ENCODE assay signal across 7 mouse cellular contexts in the genomic region with DNA sequence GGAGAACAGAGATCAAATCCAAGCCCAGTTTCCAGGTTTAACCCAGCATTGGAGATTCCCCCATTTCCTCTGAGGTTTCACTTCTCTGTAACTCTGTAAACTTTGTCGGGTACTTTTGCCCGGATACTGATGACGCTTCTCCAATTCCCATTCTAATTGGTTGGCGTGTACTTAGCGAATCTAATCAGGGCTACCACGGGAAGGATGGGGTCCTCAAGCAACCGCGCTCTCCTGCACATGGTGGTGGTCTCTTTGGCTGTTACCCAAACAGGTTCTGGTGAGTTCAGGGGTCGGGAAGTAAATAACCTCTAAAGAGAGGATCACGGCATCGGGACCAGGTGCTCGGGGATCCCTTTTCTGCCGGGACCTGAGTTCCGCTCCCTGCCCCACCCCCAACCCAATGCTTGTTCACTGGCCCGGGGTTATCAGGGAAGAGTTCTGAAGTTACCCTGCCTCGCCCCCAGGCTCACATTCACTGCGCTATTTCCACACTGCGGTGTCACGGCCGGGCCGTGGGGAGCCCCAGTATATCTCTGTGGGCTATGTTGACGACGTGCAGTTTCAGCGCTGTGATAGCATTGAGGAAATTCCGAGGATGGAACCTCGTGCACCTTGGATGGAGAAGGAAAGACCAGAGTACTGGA. TPM values are rescaled to one million over a fixed set of nuclear protein-coding genes. Genes with fewer than 3 reads are reported as not detected.
DNase-seq lines count a peak whose midpoint lies in the region; ATAC-seq and TF ChIP-seq lines count a peak whose summit lies in the region.

H2-M3 (plus strand) TSS at position 163 of the 644 bp plus-strand sequence.

- WGBS in embryonic facial prominence, embryonic 10.5 days: 6% methylated on average over 26 of the region's 26 CpGs
- 1% methylated on average over 26 of the region's 26 CpGs for WGBS in intestine, postnatal 0 days
- 5% methylated on average over 26 of the region's 26 CpGs for WGBS in midbrain, embryonic 12.5 days
- WGBS in small intestine, adult 2 months: 1% methylated on average over 26 of the region's 26 CpGs

- peaks cover 8% of the 10 kb centered on the region for H3K27me3 ChIP-seq in embryonic facial prominence, embryonic 10.5 days (replicated peaks; ENCODE audit: low read depth, poor library complexity, severe bottlenecking)
- H3K27me3 ChIP-seq in intestine, postnatal 0 days (replicated peaks; ENCODE audit: control insufficient read depth, insufficient read depth, low read length): no peaks in the 10 kb centered on the region
- peaks cover 6% of the 10 kb centered on the region; the same call in 1 of the 2 replicates for H3K27me3 ChIP-seq in midbrain, embryonic 12.5 days
- H3K27me3 ChIP-seq in small intestine, adult 2 months (ENCODE audit: control insufficient read depth, insufficient read depth, low read length): no peaks in the 10 kb centered on the region

- DNase-seq in adrenal gland, postnatal 10 days: peak; percentile 92
- DNase-seq in embryonic facial prominence, embryonic 10.5 days (ENCODE audit: low spot score): peak; percentile 83
- peak; percentile 19 for DNase-seq in gonadal fat pad, adult 2 months (ENCODE audit: low read depth)
- DNase-seq in left cerebral cortex, postnatal 4 days: peak; percentile 77

- peak within 1 kb of the TSS; percentile 97 for H3K4me2 ChIP-seq in intestine, postnatal 0 days (replicated peaks; ENCODE audit: low read depth)
- peak within 1 kb of the TSS; percentile 76 for H3K4me2 ChIP-seq in midbrain, embryonic 12.5 days (replicated peaks)

- TF ChIP-seq CTCF in intestine, postnatal 0 days (IDR thresholded peaks at IDR 0.05; ENCODE audit: low read depth): no peak
- no peak for TF ChIP-seq CTCF in small intestine, adult 2 months (IDR thresholded peaks at IDR 0.05; ENCODE audit: extremely low read depth, insufficient read length, insufficient replicate concordance, low read depth, low read length)

- peak within 1 kb of the TSS; percentile 54; the same call in 1 of the 2 replicates for H3K27ac ChIP-seq in embryonic facial prominence, embryonic 10.5 days (replicated peaks)
- no peak within 1 kb of the TSS for H3K27ac ChIP-seq in intestine, postnatal 0 days (ENCODE audit: low read depth, low read length)
- no peak within 1 kb of the TSS for H3K27ac ChIP-seq in midbrain, embryonic 12.5 days (replicated peaks)
- peak within 1 kb of the TSS; percentile 80 for H3K27ac ChIP-seq in small intestine, adult 2 months (ENCODE audit: insufficient read depth, low read depth, low read length)

- peak within 1 kb of the TSS; percentile 48 for H3K9ac ChIP-seq in intestine, postnatal 0 days (ENCODE audit: low read depth, low read length)
- peak within 1 kb of the TSS; percentile 40; the same call in 1 of the 2 replicates for H3K9ac ChIP-seq in midbrain, embryonic 12.5 days (replicated peaks)

- ATAC-seq in intestine, postnatal 0 days: peak; percentile 92
- peak; percentile 96 for ATAC-seq in midbrain, embryonic 12.5 days (ENCODE audit: low FRiP score, low read depth)

- peak within 1 kb of the TSS; percentile 58 for H3K4me3 ChIP-seq in embryonic facial prominence, embryonic 10.5 days
- peak within 1 kb of the TSS; percentile 74 for H3K4me3 ChIP-seq in intestine, postnatal 0 days (ENCODE audit: low read depth, low read length)
- peak within 1 kb of the TSS; percentile 49 for H3K4me3 ChIP-seq in midbrain, embryonic 12.5 days
- H3K4me3 ChIP-seq in small intestine, adult 2 months (ENCODE audit: low read depth, low read length): peak within 1 kb of the TSS; percentile 84

- intact Hi-C loops in left cerebral cortex, postnatal 4 days (cut with DNase I): no loop called here

- H3K9me3 ChIP-seq in embryonic facial prominence, embryonic 10.5 days: no peaks in the 10 kb centered on the region
- H3K9me3 ChIP-seq in intestine, postnatal 0 days (ENCODE audit: control insufficient read depth): no peaks in the 10 kb centered on the region
- H3K9me3 ChIP-seq in midbrain, embryonic 12.5 days: no peaks in the 10 kb centered on the region

- peaks cover 5% of the 10 kb centered on the region; the same call in 1 of the 2 replicates for H3K4me1 ChIP-seq in embryonic facial prominence, embryonic 10.5 days
- no peaks in the 10 kb centered on the region for H3K4me1 ChIP-seq in intestine, postnatal 0 days (replicated peaks; ENCODE audit: control insufficient read depth, insufficient read depth, low read length)
- no peaks in the 10 kb centered on the region for H3K4me1 ChIP-seq in midbrain, embryonic 12.5 days
- peaks cover 3% of the 10 kb centered on the region; the same call in 1 of the 2 replicates for H3K4me1 ChIP-seq in small intestine, adult 2 months (ENCODE audit: control insufficient read depth, insufficient read depth, insufficient read length, low read length)

- no peaks in the 10 kb centered on the region for H3K36me3 ChIP-seq in embryonic facial prominence, embryonic 10.5 days (replicated peaks)
- no peaks in the 10 kb centered on the region for H3K36me3 ChIP-seq in intestine, postnatal 0 days (ENCODE audit: control insufficient read depth, insufficient read depth)
- no peaks in the 10 kb centered on the region for H3K36me3 ChIP-seq in midbrain, embryonic 12.5 days
- peaks cover 7% of the 10 kb centered on the region; the same call in 1 of the 2 replicates for H3K36me3 ChIP-seq in small intestine, adult 2 months (ENCODE audit: control insufficient read depth, insufficient read depth, low read length)

- TF ChIP-seq POLR2A in small intestine, adult 2 months (IDR thresholded peaks at IDR 0.05; ENCODE audit: low read depth, low read length): no peak

RNA-seq across cellular contexts. Expression of gene H2-M3, which starts in this region (rescaled TPM):
- total RNA-seq in adrenal gland, postnatal 10 days (2021): 1 to 10 TPM; 4.6 to 5.0 TPM
- polyA plus RNA-seq in embryonic facial prominence, embryonic 10.5 days (2016; fragmentation: Nextera tagmentation; extraction: Ambion mirVana): 1.7 and 1.8 TPM in 2 replicates
- polyA plus RNA-seq in gonadal fat pad, adult 2 months (2012; rRNA removed): 6.7 and 8.0 TPM in 2 replicates
- polyA plus RNA-seq in intestine, postnatal 0 days (2015; fragmentation: Nextera tagmentation; extraction: Ambion mirVana): 2.9 and 3.4 TPM in 2 replicates
- 1 to 10 TPM; 1.6 to 1.7 TPM for total RNA-seq in left cerebral cortex, postnatal 4 days (2021)
- 0.99 and 1.6 TPM in 2 replicates for polyA plus RNA-seq in midbrain, embryonic 12.5 days (2016; fragmentation: Nextera tagmentation; extraction: Ambion mirVana)
- 3.1 and 4.0 TPM in 2 replicates for polyA plus RNA-seq in small intestine, adult 2 months (2012; rRNA removed)

Comparison
In these comparisons a context has a peak if more than half of its experiments do, and no peak if none do; other contexts are left out.
1. DNase-seq: peak in every context shown above with its lines; median percentile 92 in adrenal gland, postnatal 10 days; 83 in embryonic facial prominence, embryonic 10.5 days; 77 in left cerebral cortex, postnatal 4 days; 19 in gonadal fat pad, adult 2 months.
2. H3K27ac ChIP-seq: peak in embryonic facial prominence, embryonic 10.5 days (single experiment) and small intestine, adult 2 months (single experiment); none in intestine, postnatal 0 days (single experiment) and midbrain, embryonic 12.5 days (single experiment).
3. Peak in every context shown above with its lines, with median percentiles within 50 percentile points of each other: H3K4me3 ChIP-seq.